In genomic region chr2:120101961-120102360, GRCm38 (mm10) we compare ENCODE assay signal across 18 mouse cellular contexts. TPM values are rescaled to one million over a fixed set of nuclear protein-coding genes. Genes with fewer than 3 reads are reported as not detected.
DNase-seq lines count a peak whose midpoint lies in the region; ATAC-seq and TF ChIP-seq lines count a peak whose summit lies in the region.
"Had no signal": no experiment of that assay in that cellular context is flagged by ENCODE, and none has a peak within 500 bp of the region (broad histone marks: within the 10 kb centered on the region; RNA-seq: fewer than 3 reads in every experiment).

No protein-coding gene starts in this region.

- no peak overlapping the region for H3K9ac ChIP-seq in heart, embryonic 12.5 days
- H3K9ac ChIP-seq: hindbrain, embryonic 13.5 days; limb, embryonic 12.5 days; liver, embryonic 13.5 days had no signal

- no peak for TF ChIP-seq POLR2A in kidney, adult 2 months (IDR thresholded peaks at IDR 0.05; ENCODE audit: low read depth, low read length)
- TF ChIP-seq POLR2A in bone marrow macrophage, adult 2 months (IDR thresholded peaks at IDR 0.05; ENCODE audit: borderline replicate concordance, low read depth, low read length) = no peak

- no peak for DNase-seq in heart, adult 9 months (ENCODE audit: low spot score in 2 of 2)
- no peak for DNase-seq in kidney, adult 2 months
- no peak for DNase-seq in kidney, postnatal 4 days
- DNase-seq in embryonic facial prominence, embryonic 10.5 days (ENCODE audit: low spot score) = no peak
- DNase-seq in right cerebral cortex, postnatal 36 days (ENCODE audit: low spot score in 2 of 2) = no peak
- DNase-seq: cerebellum, adult 8-10 months; liver, embryonic 13.5 days; lung, postnatal 36 days; retina, postnatal 1 day; right cerebral cortex, postnatal 4 days; thymus, postnatal 36 days had no signal

- WGBS in heart, embryonic 12.5 days = 88% methylated on average over 11 of the region's 11 CpGs
- WGBS in kidney, adult 2 months = 90% methylated on average over 11 of the region's 11 CpGs
- 84% methylated on average over 11 of the region's 11 CpGs for WGBS in embryonic facial prominence, embryonic 10.5 days

- no peak for TF ChIP-seq CTCF in kidney, adult 2 months (conservative IDR thresholded peaks at IDR 0.05; ENCODE audit: insufficient read depth, insufficient read length, low read depth, low read length)
- TF ChIP-seq CTCF in bone marrow macrophage, adult 2 months (IDR thresholded peaks at IDR 0.05; ENCODE audit: low read depth, low read length) = no peak

- H3K9me3 ChIP-seq in heart, embryonic 12.5 days (replicated peaks) = no peaks in the 10 kb centered on the region
- no peaks in the 10 kb centered on the region for H3K9me3 ChIP-seq in embryonic facial prominence, embryonic 10.5 days
- H3K9me3 ChIP-seq: hindbrain, embryonic 13.5 days; limb, embryonic 12.5 days; liver, embryonic 13.5 days; midbrain, embryonic 10.5 days had no signal

- peaks cover 28% of the 10 kb centered on the region for H3K36me3 ChIP-seq in heart, embryonic 12.5 days
- H3K36me3 ChIP-seq in kidney, adult 2 months (ENCODE audit: control insufficient read depth, insufficient read depth, low read length) = no peaks in the 10 kb centered on the region
- peaks cover 13% of the 10 kb centered on the region; the same call in 1 of the 2 replicates for H3K36me3 ChIP-seq in embryonic facial prominence, embryonic 10.5 days (replicated peaks)
- H3K36me3 ChIP-seq: hindbrain, embryonic 13.5 days; limb, embryonic 12.5 days had no signal

- ATAC-seq in heart, embryonic 12.5 days (ENCODE audit: insufficient number of reproducible peaks, low FRiP score) = no peak
- ATAC-seq: forebrain, embryonic 16.5 days; inflammation-experienced regulatory T-cells, adult 6 months had no signal

- H3K4me1 ChIP-seq in heart, embryonic 12.5 days (replicated peaks) = peaks cover 67% of the 10 kb centered on the region
- no peaks in the 10 kb centered on the region; the same call in 1 of the 2 replicates for H3K4me1 ChIP-seq in kidney, adult 2 months (ENCODE audit: control insufficient read depth, insufficient read depth, low read length)
- peaks cover 51% of the 10 kb centered on the region for H3K4me1 ChIP-seq in bone marrow macrophage, adult 2 months (ENCODE audit: control insufficient read depth, insufficient read depth, low read length)
- H3K4me1 ChIP-seq in embryonic facial prominence, embryonic 10.5 days = peaks cover 34% of the 10 kb centered on the region
- H3K4me1 ChIP-seq: hindbrain, embryonic 13.5 days; midbrain, embryonic 10.5 days had no signal

- no peak overlapping the region for H3K4me2 ChIP-seq in heart, embryonic 12.5 days
- H3K4me2 ChIP-seq: hindbrain, embryonic 13.5 days; limb, embryonic 12.5 days; liver, embryonic 13.5 days had no signal

- no peak overlapping the region for H3K4me3 ChIP-seq in heart, embryonic 12.5 days
- H3K4me3 ChIP-seq in kidney, adult 2 months (ENCODE audit: insufficient read depth, low read depth, low read length) = no peak overlapping the region
- H3K4me3 ChIP-seq in bone marrow macrophage, adult 2 months (ENCODE audit: insufficient read depth, low read length) = no peak overlapping the region
- no peak overlapping the region for H3K4me3 ChIP-seq in embryonic facial prominence, embryonic 10.5 days
- H3K4me3 ChIP-seq: hindbrain, embryonic 13.5 days; limb, embryonic 12.5 days; liver, embryonic 13.5 days; midbrain, embryonic 10.5 days had no signal

- H3K27me3 ChIP-seq in heart, embryonic 12.5 days (replicated peaks) = no peaks in the 10 kb centered on the region
- no peaks in the 10 kb centered on the region for H3K27me3 ChIP-seq in kidney, adult 2 months (replicated peaks; ENCODE audit: control insufficient read depth, insufficient read depth, low read length)
- no peaks in the 10 kb centered on the region for H3K27me3 ChIP-seq in embryonic facial prominence, embryonic 10.5 days (replicated peaks; ENCODE audit: low read depth, poor library complexity, severe bottlenecking)
- H3K27me3 ChIP-seq: hindbrain, embryonic 13.5 days; limb, embryonic 12.5 days; liver, embryonic 13.5 days had no signal

- peak overlapping the region; percentile 36; the same call in 1 of the 2 replicates for H3K27ac ChIP-seq in heart, embryonic 12.5 days (ENCODE audit: poor library complexity, severe bottlenecking)
- peak overlapping the region; percentile 59; the same call in 1 of the 2 replicates for H3K27ac ChIP-seq in kidney, adult 2 months (ENCODE audit: insufficient read depth, low read depth, low read length)
- peak overlapping the region; percentile 99 for H3K27ac ChIP-seq in bone marrow macrophage, adult 2 months (ENCODE audit: insufficient read depth, low read depth, low read length)
- H3K27ac ChIP-seq in embryonic facial prominence, embryonic 10.5 days (replicated peaks) = peak overlapping the region; percentile 4; the same call in 1 of the 2 replicates
- H3K27ac ChIP-seq: hindbrain, embryonic 13.5 days; limb, embryonic 12.5 days; liver, embryonic 13.5 days; midbrain, embryonic 10.5 days had no signal

RNA-seq across cellular contexts. Expression of gene Ehd4, which starts 52.4 kb away (rescaled TPM):
- 159 and 186 TPM in 2 replicates for polyA plus RNA-seq in heart, embryonic 12.5 days (2016; fragmentation: Nextera tagmentation; extraction: Ambion mirVana)
- polyA plus RNA-seq in kidney, adult 2 months (2012; rRNA removed) = 36.5 and 38.2 TPM in 2 replicates
- polyA plus RNA-seq in bone marrow macrophage, adult 2 months (2012; ENCODE audit: insufficient read depth, insufficient read length, missing spikeins) = 327 and 347 TPM in 2 replicates
- 25.9 and 26.3 TPM in 2 replicates for polyA plus RNA-seq in embryonic facial prominence, embryonic 10.5 days (2016; fragmentation: Nextera tagmentation; extraction: Ambion mirVana)

Comparison
In these comparisons a context has a peak if more than half of its experiments do, and no peak if none do; other contexts are left out.
1. H3K27ac ChIP-seq: peak in every context shown above with its lines; median percentile 99 in bone marrow macrophage, adult 2 months; 59 in kidney, adult 2 months; 36 in heart, embryonic 12.5 days; 4 in embryonic facial prominence, embryonic 10.5 days.